Mouse (Mus musculus) kidney, postnatal 36 days (tissue): ENCODE measurements around the gene Snd1.
A peak's percentile ranks its signal among the peaks of the same experiment; 100 is the strongest.

Experiments
- DNase-seq, 2 experiments: peaks; one replicate each; pipeline ENCODE4 v3.0.0; 2021 to 2022; ENCODE audit warnings: mixed read lengths in 2 of 2

Snd1 gene

GRCm38 (mm10) chr6:28645231-28645630, 170.3 kb downstream of the Snd1 start:
- no peak for DNase-seq

GRCm38 (mm10) chr6:28656511-28656910, 181.6 kb downstream of the Snd1 start:
- no peak for DNase-seq

GRCm38 (mm10) chr6:28663004-28663403, 188.1 kb downstream of the Snd1 start:
- no peak for DNase-seq

GRCm38 (mm10) chr6:28663670-28664069, 188.7 kb downstream of the Snd1 start:
- DNase-seq: no peak

GRCm38 (mm10) chr6:28664716-28665115, 189.8 kb downstream of the Snd1 start:
- peak in 1 of 2 experiments; percentile 15 for DNase-seq

GRCm38 (mm10) chr6:28667586-28667985, 192.6 kb downstream of the Snd1 start:
- DNase-seq: no peak

- no peak for DNase-seq
These were observed 194.3 kb downstream of the Snd1 start for GRCm38 (mm10) chr6:28669251-28669650.

GRCm38 (mm10) chr6:28672388-28672787, 197.4 kb downstream of the Snd1 start:
- no peak for DNase-seq

- no peak for DNase-seq
These were observed 199.7 kb downstream of the Snd1 start for GRCm38 (mm10) chr6:28674686-28675085.

- no peak for DNase-seq
These were observed 204.0 kb downstream of the Snd1 start for GRCm38 (mm10) chr6:28678896-28679295.

GRCm38 (mm10) chr6:28680537-28680936, 205.6 kb downstream of the Snd1 start:
- DNase-seq: peak; percentile 9 to 18

GRCm38 (mm10) chr6:28681521-28682457, 206.8 kb downstream of the Snd1 start:
- DNase-seq: peak; percentile 15 to 47

GRCm38 (mm10) chr6:28685052-28685451, 210.1 kb downstream of the Snd1 start:
- DNase-seq: no peak

- DNase-seq: no peak
These were observed 210.8 kb downstream of the Snd1 start for GRCm38 (mm10) chr6:28685745-28686144.

GRCm38 (mm10) chr6:28687776-28688175, 212.8 kb downstream of the Snd1 start:
- DNase-seq: no peak

GRCm38 (mm10) chr6:28692659-28693058, 217.7 kb downstream of the Snd1 start:
- no peak for DNase-seq

- no peak for DNase-seq
These were observed 222.3 kb downstream of the Snd1 start for GRCm38 (mm10) chr6:28697214-28697613.

- no peak for DNase-seq
These were observed 229.7 kb downstream of the Snd1 start for GRCm38 (mm10) chr6:28704612-28705011.

GRCm38 (mm10) chr6:28705384-28706107, 230.6 kb downstream of the Snd1 start:
- DNase-seq: no peak

GRCm38 (mm10) chr6:28706108-28706975, 231.4 kb downstream of the Snd1 start:
- DNase-seq: no peak

- no peak for DNase-seq
These were observed 232.1 kb downstream of the Snd1 start for GRCm38 (mm10) chr6:28706976-28707592.

GRCm38 (mm10) chr6:28710035-28710434, 235.1 kb downstream of the Snd1 start:
- DNase-seq: no peak
